Mouse (Mus musculus): Measurements from ENCODE around the gene Mrpl14.

GRCm38 (mm10) chr17:45737078-45737601 is 51.0 kb downstream of the Mrpl14 start:
- TF ChIP-seq CEBPB (IDR thresholded peaks at IDR 0.05; ENCODE audit: low read depth) (no peak), CTCF (IDR thresholded peaks at IDR 0.05; ENCODE audit: control insufficient read depth, insufficient read depth, insufficient read length) (no peak), MYOD1 (IDR thresholded peaks at IDR 0.05; ENCODE audit: control insufficient read depth, insufficient read length, low read depth) (no peak)

All from C2C12 (cell line).